Mouse (Mus musculus) bone marrow macrophage, adult 2 months (primary cell): ENCODE data around the gene Fmod.

Experiments
- CTCF ChIP-seq: IDR thresholded peaks from 2 replicates; pipeline ENCODE4 v1.5.1; 2012; ENCODE audit warnings: low read depth, mild to moderate bottlenecking, low read length, moderate library complexity
- POLR2A ChIP-seq: IDR thresholded peaks from 2 replicates; pipeline ENCODE4 v1.6.1; 2012; ENCODE audit warnings: mild to moderate bottlenecking, low read depth, low read length, borderline replicate concordance

DNA sequence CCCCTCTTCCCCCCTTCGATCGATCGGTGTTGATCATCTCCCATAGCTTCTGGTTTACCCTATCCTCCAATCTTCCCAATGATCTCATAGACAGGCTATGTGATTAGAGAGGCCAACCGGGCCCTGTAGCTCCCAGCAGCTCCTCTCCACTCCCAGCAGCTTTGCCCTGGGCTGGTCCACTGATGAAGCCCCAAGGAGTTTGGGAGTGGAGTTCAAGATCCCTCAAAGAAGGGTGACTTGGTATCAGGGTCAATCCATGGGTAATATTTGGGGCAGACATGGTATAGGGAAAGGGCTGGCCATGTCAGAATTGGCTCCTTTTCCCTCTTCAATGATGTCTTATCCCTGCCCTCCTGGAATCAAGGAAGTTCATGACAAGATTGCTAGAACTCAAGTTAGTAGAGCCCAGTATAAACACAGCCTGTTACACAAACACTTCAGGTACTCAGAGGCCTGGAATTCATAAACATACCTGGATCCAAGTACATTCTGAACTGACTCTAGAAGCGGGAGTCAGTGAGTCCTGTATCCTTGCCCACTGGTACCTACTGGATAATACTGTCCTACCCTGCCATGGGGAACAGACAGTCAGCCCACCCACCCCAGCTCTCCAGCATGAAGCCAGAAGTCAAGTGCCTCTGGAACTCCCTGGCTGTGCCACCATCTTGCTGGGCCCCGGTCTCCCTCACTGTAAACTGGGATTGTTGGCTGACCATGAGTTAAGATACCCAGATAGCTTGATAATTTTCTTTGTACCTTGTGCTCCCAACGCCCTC is 60.2 kb downstream of the Fmod start:
- no peak for TF ChIP-seq CTCF
- TF ChIP-seq POLR2A: no peak
